Mouse (Mus musculus) neural tube, embryonic 12.5 days (tissue): ENCODE results near the gene Ripply2. TPM values are rescaled to one million over a fixed set of nuclear protein-coding genes. Genes with fewer than 3 reads are reported as not detected.

Experiments
- ATAC-seq: fragments of 200-750 bp; cut with Nextera tagmentation; 2 replicates; pipeline ENCODE4 v1.8.0; 2017; ENCODE audit warnings: low read depth, mild to moderate bottlenecking, moderate TSS enrichment, moderate library complexity; ENCODE audit not compliant: low FRiP score
- H3K27ac ChIP-seq: fragments of 300-500 bp; sonication (generic); 2 replicates; pipeline ENCODE4 v1.5.1; 2016
- H3K27me3 ChIP-seq: fragments of 300-500 bp; sonication (generic); replicated peaks from 2 replicates; pipeline ENCODE4 v1.6.1; 2016; ENCODE audit warnings: mild to moderate bottlenecking
- H3K36me3 ChIP-seq: fragments of 300-500 bp; sonication (generic); 2 replicates; pipeline ENCODE4 v1.6.1; 2016; ENCODE audit warnings: mild to moderate bottlenecking
- H3K4me1 ChIP-seq: fragments of 300-500 bp; sonication (generic); 2 replicates; pipeline ENCODE4 v1.6.1; 2016
- H3K4me2 ChIP-seq: fragments of 300-500 bp; sonication (generic); replicated peaks from 2 replicates; pipeline ENCODE4 v1.6.1; 2016; ENCODE audit warnings: mild to moderate bottlenecking
- H3K4me3 ChIP-seq: fragments of 300-500 bp; sonication (generic); 2 replicates; pipeline ENCODE4 v1.5.1; 2016
- H3K9ac ChIP-seq: fragments of 300-500 bp; sonication (generic); 2 replicates; pipeline ENCODE4 v1.6.1; 2016; ENCODE audit warnings: mild to moderate bottlenecking
- H3K9me3 ChIP-seq: fragments of 300-500 bp; sonication (generic); 2 replicates; pipeline ENCODE4 v1.6.1; 2016; ENCODE audit warnings: mild to moderate bottlenecking
- WGBS: fragments of 180-500 bp; shearing (Covaris S2); methylation state at CpG from one replicate; pipeline ENCODE4 v1.1.7; 2016; 5-methylcytosine and 5-hydroxymethylcytosine counted together
- polyA plus RNA-seq: library from polyadenylated mRNA; unstranded; fragments of >200 nt; fragmentation: Nextera tagmentation; extraction: Ambion mirVana; gene quantifications from 2 replicates; pipeline ENCODE4 v1.2.1, GENCODE M21; 2016

Gene Ripply2
- polyA plus RNA-seq, 1 experiment from 2014 or later: 2.3 TPM

GRCm38 (mm10) chr9:87032196-87032595 lies 16.9 kb downstream of the Ripply2 start:
- 80% methylated on average over 4 of the region's 4 CpGs for WGBS
- Histone ChIP-seq H3K27ac (no peak overlapping the region), H3K27me3 (no peaks in the 10 kb centered on the region), H3K9me3 (no peaks in the 10 kb centered on the region), H3K4me1 (no peaks in the 10 kb centered on the region), H3K4me3 (no peak overlapping the region), H3K9ac (no peak overlapping the region), H3K36me3 (peaks cover 9% of the 10 kb centered on the region), H3K4me2 (no peak overlapping the region)
- ATAC-seq: no peak

DNA sequence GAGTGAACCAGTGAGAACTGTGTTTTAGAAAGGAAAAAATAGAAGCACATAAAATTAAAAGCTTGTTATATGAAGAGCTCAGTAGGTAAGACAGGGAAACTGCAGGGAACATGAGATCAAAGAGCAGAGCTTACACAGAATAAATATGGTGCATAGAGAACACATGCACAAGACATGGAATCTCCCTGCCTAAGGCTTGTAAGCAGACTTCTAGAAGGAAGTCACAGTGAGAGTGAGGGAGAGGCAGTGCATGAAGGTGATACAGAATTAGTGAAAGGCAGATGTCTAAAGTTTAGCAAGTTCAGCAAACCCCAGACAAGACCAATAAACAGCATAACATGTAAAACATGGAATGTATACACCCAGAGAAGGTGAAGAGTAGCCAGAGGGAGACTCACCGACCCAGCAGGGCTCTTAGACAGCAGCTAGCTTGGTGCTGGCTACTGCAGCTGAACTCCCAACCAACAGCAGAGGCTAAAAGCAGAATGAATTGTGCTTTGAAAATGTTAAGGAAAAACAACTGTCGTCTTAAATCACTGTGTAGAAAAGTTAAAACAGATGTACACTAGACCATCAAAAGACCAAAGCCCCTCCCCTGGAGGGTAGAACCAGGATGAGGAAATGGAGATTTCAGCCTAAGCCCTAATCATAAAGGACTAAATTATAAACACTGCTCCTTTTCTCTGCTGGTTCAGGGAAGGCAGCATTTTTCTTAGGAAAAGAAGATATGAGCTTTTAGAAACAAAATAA lies 19.7 kb downstream of the Ripply2 start:
- no peak overlapping the region for H3K27ac ChIP-seq
- H3K9me3 ChIP-seq: no peaks in the 10 kb centered on the region
- H3K4me2 ChIP-seq: no peak overlapping the region
- WGBS: 62% methylated on average over 2 of the region's 2 CpGs
- H3K36me3 ChIP-seq: peaks cover 9% of the 10 kb centered on the region
- no peak for ATAC-seq
- no peaks in the 10 kb centered on the region for H3K27me3 ChIP-seq
- H3K9ac ChIP-seq: no peak overlapping the region
- H3K4me3 ChIP-seq: no peak overlapping the region
- H3K4me1 ChIP-seq: no peaks in the 10 kb centered on the region

- H3K27ac ChIP-seq: no peak overlapping the region
- H3K4me3 ChIP-seq: no peak overlapping the region
- no peaks in the 10 kb centered on the region for H3K4me1 ChIP-seq
- H3K36me3 ChIP-seq: no peaks in the 10 kb centered on the region
- H3K9ac ChIP-seq: no peak overlapping the region
- 71% methylated on average over 4 of the region's 4 CpGs for WGBS
- H3K4me2 ChIP-seq: no peak overlapping the region
- ATAC-seq: no peak
- H3K9me3 ChIP-seq: no peaks in the 10 kb centered on the region
- H3K27me3 ChIP-seq: no peaks in the 10 kb centered on the region
Observed at GRCm38 (mm10) chr9:87049425-87049824, 34.1 kb downstream of the Ripply2 start.

DNA sequence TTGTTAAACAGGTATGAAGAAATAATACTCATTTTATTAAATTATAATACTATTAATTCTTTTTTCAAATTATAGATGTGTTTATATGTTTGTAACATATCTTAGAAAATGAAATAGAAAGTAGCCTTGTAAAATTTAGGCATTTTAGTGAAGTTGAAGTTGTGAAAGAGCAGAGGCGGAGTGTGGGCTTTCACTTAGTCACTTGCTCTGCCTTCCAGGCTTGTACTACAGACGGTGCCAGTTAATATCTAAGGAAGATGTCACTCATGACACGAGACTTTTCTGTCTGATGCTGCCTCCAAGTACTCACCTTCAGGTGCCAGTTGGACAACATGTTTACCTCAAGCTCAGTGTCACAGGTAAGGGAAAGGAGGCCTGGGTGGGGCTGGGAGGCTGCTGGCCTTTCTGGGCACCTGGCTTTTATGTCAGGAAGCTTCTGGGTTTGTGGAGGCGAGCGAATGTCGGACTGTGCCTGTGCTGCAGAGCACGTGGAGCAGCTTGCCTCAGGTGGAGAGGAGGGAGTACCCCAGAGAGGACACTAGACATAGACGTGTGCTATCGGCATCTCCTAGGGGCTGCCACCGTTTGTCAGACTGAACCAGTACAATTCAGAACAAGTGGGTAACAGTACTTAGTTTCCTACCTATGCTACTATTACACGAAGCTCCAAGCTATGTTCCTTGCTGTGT lies 40.4 kb downstream of the Ripply2 start:
- H3K4me3 ChIP-seq: no peak overlapping the region

DNA sequence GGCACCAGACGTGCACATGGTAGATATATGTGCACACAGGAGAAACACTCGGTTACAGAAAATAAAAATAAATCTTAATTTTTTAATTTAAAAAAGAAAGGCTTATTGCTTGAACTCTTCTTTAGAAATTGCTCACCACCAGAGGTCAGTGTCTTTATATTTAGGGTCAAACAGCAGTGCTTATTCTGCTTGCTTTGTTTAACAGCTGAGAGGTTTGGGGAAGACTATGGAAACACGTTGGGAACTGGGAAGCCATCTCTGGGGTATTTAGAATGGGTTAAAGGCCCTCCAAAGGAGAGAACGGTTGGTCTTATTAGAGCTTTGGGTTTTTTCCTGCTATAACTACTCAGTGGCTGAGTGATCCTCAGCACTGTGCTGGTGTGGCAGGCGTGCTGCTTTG lies 47.0 kb downstream of the Ripply2 start:
- Histone ChIP-seq H3K4me2 (no peak overlapping the region), H3K4me3 (no peak overlapping the region), H3K9me3 (no peaks in the 10 kb centered on the region), H3K36me3 (peaks cover 34% of the 10 kb centered on the region), H3K9ac (no peak overlapping the region), H3K27me3 (no peaks in the 10 kb centered on the region), H3K4me1 (no peaks in the 10 kb centered on the region), H3K27ac (no peak overlapping the region)
- ATAC-seq: no peak
- WGBS: 76% methylated on average over 5 of the region's 5 CpGs

More for the DNA sequence above, 40.4 kb downstream of the Ripply2 start:
- Histone ChIP-seq H3K27me3 (no peaks in the 10 kb centered on the region), H3K9me3 (no peaks in the 10 kb centered on the region), H3K4me2 (no peak overlapping the region), H3K36me3 (peaks cover 26% of the 10 kb centered on the region), H3K27ac (no peak overlapping the region), H3K9ac (no peak overlapping the region), H3K4me1 (no peaks in the 10 kb centered on the region)
- no peak for ATAC-seq
- WGBS: 92% methylated on average over 11 of the region's 11 CpGs

DNA sequence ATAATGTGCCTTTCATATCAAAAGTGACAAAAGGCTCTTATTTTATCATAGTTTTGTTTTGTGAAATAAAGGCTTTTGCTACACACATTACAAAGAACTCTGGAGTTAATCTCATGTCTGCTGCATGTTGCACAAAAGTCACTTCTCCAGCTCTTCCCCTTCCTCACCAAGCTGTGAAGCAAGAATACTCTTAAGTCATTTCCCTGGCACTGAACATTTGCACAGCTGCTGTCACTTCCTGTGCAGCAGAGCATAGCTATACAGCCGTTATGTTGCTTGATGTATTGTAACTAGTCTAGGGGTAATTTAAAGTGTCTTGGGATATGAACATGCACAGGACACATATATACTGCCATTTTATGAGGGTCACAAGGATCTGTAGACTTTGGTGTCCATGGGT lies 52.8 kb downstream of the Ripply2 start:
- no peak overlapping the region for H3K4me3 ChIP-seq
- H3K36me3 ChIP-seq: peaks cover 39% of the 10 kb centered on the region
- H3K9ac ChIP-seq: no peak overlapping the region
- ATAC-seq: no peak
- no peaks in the 10 kb centered on the region for H3K27me3 ChIP-seq
- H3K9me3 ChIP-seq: peaks cover 8% of the 10 kb centered on the region; the same call in 1 of the 2 replicates
- H3K4me2 ChIP-seq: no peak overlapping the region
- H3K4me1 ChIP-seq: no peaks in the 10 kb centered on the region
- no peak overlapping the region for H3K27ac ChIP-seq
- WGBS: 89% methylated on average over 1 of the region's 1 CpGs

Other genes starting within 250 kb of the Ripply2 start
- 69.1 and 69.5 TPM in 2 replicates for gene Snap91, start 134.9 kb upstream of the Ripply2 start, polyA plus RNA-seq
- 110 and 116 TPM in 2 replicates for gene Cyb5r4, start 6.5 kb downstream of the Ripply2 start, polyA plus RNA-seq
- gene Mrap2, start 128.8 kb downstream of the Ripply2 start, polyA plus RNA-seq: 0.30 and 0.41 TPM in 2 replicates
- 8.5 and 8.8 TPM in 2 replicates for gene Cep162, start 240.0 kb downstream of the Ripply2 start, polyA plus RNA-seq